Mouse (Mus musculus) granulocyte monocyte progenitor cell, adult 5-6 weeks (primary cell): ENCODE measurements around the gene Psen2. TPM values are rescaled to one million over a fixed set of nuclear protein-coding genes. Genes with fewer than 3 reads are reported as not detected.
A peak's percentile ranks its signal among the peaks of the same experiment; 100 is the strongest.

ENCODE experiments used
- ATAC-seq: replicated peaks from 2 replicates; pipeline ENCODE4 v1.8.0; 2016; ENCODE audit warnings: mild to moderate bottlenecking, moderate TSS enrichment, inconsistent platforms; ENCODE audit not compliant: poor library complexity, severe bottlenecking
- total RNA-seq, 2 experiments: library from RNA; stranded (forward) in 1 of 2; stranded (reverse) in 1 of 2; fragments of 200-712, 200-1000 nt in 1 of 2; fragments of >200 nt in 1 of 2; fragmentation: Nextera tagmentation in 1 of 2; gene quantifications; 2 replicates each; pipeline ENCODE4 v1.2.3; 2014 to 2017

Gene Psen2
- total RNA-seq, 2 experiments from 2014 or later, result 24.5 to 25.5 TPM

DNA sequence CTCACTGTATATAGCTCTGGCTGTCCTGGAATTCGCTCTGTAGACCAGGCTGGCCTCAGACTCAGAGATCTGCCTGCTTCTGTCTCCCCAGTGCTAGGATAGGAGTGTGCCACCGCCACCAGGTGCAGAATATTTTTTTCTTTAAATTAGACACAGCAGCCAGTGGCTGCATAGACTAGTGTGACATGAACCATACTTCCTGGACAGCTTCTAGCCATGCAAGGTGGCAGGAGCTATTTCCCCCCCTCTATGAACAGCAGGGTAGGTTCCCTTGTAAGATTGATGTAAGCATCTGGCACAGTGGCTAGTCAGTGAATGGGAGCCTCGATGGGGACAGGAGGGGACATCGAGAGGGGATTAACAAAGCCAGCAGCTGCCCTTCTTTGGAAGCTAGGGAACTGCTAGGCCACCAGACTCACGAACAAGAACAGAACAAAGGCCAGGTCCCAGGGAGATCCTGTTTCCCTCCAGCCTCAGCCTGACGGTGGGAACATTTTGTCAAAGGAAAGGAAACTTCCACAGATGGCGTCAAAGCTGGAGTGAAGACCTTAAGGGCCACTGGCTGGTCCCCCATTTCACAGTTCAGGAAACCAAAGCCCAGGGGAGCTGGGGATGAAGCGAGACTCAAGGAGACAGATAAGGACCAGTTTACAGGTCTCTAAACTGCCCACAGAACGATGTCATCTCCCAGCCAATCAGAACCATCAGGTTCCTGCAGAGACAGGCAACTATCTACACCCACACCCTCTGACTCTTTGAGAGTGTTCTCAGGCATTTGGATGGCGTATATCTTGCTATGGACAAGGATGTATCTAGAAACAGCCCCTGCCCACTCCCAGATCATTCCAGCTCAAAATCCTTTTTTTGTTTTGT lies 11.8 kb downstream of the Psen2 start:
- ATAC-seq, result no peak

DNA sequence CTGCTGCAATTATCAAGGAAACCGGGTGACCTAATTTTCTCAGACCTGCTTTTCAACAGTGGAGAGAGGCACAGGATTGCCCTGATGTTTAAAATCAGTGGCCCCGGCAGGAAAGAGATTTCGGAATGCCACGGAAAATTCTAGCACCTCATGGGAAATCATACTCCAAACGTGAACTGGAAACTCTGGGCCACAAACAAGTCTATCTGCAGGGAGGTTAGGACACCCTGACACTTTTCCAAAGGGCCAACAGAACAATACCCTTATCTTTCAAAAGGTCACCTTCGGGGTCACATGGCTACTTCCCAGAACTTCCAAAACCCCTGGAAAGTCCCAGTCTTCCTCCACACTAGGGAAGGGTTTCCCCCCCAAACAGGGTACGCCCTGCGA lies 12.8 kb downstream of the Psen2 start:
- no peak for ATAC-seq

DNA sequence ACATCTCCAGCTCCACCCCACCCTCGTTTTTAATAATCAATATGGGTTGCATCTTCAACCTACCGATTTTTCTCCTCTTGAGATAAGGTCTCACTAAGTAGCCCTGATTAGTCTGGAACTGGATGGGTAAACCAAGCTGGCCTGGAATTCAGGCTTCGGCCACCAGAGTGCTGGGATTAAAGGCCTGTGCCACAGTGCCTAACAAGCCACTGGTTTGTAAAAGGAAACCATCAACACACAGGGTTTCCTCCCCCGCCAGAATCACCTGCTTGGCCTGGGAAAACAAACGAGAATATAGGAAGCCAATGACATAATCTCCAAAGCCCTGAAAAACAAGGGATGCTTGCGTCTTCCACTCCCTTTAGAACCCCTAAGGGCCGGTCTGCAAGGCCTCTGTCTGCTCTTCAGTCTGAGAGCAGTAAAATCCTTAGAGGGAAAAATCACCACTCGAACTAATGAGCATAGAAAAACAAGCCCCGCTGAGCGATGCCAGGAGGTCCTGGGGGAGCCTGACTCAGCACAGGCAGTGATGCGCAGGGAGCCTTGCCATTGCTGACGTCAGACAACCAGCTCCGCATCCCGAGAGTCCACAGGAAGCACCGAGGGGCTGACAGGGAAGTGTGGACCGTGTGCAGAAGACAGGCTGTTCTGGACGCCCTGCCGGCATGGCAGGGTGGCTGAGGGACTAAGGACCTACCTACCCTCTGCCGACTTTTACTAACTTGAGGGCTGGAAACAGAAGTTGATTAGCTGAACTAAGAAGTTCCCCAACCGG lies 13.4 kb downstream of the Psen2 start:
- peak; percentile 90 for ATAC-seq

DNA sequence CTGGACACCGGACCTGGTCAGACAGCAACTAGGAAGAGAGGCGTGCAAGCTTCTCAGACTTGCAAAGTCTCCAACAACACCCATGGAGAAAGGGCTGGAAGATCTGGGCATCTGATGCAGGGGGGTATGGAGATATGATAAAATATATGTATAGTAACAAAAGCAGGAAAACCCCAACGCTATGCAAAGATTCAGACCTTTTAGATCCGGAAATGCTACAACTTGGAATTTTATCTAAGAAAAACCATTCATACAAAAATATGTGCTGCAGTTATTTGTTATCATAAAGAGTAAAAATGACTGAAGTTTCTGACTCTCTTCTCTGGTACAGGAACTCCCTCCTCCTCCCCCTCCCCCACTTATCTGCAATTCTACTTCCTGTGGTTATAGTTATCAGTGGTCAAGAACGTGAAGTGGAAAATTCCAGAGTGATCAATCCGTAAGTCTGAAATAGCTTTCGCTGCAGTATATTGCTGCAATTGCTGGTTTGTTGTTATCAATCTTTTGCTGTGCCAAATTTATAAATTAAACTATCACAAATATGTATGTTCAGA lies 14.6 kb downstream of the Psen2 start:
- ATAC-seq, result no peak

DNA sequence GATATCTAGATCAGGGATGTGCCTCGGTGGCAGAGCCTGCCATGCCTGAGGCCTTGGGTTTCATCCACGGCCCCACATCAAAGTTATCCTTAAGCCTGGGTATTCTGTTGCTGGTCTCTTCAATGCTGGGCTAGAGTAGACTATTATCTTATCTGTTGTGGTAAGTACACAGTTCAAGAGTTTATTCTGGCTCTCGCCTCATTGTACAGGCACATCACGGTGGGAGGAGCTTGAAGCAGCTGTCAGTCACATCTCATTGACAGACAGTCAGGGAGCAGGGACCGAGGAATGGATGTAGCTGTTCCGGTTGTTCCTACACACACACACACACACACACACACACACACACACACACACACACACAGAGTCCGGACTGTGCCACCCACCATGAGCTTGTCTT lies 15.3 kb downstream of the Psen2 start:
- no peak for ATAC-seq

DNA sequence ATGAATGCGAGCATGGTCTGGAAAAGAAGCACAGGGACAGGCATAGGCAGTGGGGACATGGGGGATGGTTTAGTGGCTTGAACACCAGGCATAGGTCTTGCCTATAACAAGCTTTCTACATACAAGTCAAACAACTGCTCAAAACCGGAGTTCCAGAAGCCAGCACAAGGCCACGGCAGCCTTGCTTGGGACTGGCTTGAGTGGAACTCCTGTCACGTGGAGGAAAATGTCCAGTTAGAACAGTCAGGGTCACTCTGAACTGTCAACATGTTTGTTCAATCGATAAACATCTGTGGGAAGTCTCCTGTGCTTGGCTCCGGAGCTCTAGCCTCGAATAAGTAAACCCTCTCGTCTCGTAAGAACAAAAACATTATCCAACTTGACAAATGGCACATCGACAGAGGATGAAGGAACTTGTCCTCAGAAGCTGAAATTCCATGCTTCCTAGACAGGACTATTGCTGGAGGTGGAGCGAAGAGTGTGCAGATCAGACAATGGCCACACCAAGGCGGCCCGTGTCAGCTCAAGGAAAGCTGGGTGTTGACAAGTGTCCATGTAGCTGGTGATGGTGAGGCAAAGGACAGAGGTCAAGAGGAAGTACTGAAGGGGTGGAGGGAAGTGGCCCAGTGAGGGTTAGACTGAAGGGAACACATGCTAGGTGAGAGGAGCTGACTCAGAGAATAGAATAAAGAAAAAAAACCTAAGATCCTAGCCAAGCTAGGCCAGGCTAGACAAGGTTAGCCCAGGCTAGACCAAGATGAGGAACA lies 17.3 kb downstream of the Psen2 start:
- ATAC-seq, result no peak

DNA sequence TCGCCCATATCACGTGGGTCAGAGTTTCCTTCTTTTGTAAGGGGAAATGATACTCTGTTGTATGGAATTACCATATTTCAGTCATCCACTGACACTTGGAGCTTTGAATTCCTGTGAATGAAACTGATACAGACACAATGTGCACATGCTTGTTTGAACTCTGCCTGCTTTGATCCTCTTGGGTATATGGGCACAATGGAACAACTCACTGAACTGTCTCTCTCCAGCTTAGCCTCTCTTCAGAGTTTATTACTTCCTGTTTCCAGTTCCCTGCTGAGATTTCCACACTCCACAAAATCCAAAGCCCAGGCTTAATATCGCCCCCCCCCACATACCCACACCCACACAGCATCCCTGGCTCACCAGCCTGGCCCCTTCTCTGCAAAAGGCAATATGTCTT lies 31.5 kb downstream of the Psen2 start:
- peak; percentile 32 for ATAC-seq

DNA sequence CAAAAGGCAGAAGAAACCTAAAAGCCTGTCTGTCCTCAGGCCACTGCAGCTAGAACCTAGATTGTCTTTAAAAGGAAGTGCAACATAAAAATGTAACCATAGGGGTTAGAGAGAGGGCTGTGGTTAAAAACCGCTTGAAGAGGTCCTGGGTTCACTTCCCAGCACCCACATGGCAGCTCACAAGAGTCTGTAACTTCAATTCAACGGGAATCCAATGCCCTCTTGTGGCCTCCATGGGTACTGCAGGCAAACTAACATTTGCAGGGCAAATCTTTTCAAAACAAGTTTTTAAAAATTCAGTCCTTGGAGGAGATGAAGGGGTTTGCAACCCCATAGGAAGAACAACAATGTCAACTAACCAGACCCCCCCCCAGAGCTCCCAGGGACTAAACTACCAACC lies 32.7 kb downstream of the Psen2 start:
- peak; percentile 15; the same call in 1 of the 2 replicates for ATAC-seq

DNA sequence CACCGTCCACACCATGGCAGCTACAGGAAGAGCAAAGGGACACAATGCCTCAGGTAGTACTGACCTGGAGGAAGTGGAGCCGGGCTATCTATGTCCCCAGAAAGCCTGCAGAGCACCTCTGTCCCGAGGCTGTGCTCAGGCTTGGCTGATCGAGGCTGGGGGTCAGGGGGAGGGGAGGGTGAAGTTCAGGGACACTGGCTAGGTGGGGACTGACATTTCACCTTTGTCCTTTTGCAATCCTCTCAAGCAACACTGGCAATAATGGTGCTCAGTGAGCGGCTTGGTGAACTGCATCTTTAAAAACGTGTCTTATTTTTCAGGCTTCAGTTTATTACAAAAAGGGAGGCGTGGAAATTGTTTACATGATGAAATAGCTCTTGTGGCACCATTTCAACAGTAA lies 33.3 kb downstream of the Psen2 start:
- ATAC-seq, result no peak

DNA sequence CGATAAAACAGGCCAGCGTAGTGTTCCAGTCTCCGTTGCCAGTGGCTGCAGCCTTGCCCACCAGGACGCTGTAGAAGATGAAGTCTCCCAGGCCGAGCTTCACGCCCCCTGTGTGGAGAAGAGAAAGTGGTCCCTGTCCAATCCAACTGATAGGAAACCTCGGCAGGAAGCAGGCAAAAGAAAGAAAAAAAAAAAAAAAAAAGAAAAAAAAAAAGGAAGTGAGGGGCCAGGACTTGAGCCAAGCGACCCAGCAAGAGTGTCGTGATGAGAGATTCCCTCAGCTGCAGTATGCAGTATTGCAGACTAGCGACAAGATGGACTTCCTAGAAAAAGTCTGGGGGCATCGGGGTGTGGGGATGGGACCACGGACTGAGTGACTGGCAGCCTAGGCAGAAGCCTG lies 34.4 kb downstream of the Psen2 start:
- peak; percentile 17; the same call in 1 of the 2 replicates for ATAC-seq

DNA sequence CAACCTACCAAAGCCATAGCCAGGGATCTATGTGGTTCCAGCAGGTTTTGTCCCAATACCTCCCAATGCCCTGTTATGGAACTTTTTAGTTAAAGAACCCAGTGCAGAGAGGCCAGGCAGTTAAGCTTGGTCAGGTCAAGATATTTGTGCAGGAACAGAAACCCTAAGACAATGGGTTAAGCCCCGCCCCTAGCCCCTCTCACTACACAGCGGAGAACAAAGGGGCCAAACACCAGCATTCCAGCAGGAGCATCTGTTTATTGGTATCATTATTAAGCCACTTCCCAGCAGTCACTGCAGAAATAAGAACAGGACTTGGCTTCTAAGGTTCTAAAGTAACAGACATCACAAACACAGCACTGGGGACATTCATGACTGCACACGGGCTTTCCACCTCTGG lies 36.5 kb downstream of the Psen2 start:
- ATAC-seq, result no peak

DNA sequence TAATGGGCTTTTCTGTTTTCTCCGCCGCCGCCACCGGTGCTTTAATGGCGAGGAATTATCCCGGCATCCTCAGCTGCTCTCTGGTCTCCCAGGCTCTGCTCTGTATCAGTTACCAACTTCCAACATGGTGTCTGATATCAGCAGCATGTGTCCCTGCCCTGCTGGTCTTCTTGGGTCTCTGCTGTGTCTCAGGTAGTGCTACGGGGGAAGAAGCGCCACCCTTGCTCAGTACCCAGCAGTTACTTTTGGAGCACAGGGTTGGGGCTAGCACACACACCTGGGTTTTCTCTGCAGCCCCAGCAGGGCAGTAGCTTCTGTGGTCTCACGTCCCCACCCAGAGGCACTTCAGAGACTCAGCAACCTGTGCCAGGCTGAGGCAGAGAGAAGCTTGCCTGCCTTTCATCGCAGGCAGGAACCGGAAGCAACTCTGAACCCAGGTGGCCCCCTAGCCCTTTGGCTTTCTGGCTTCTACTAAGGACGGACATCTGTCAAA lies 37.0 kb downstream of the Psen2 start:
- ATAC-seq, result peak; percentile 29; the same call in 1 of the 2 replicates

DNA sequence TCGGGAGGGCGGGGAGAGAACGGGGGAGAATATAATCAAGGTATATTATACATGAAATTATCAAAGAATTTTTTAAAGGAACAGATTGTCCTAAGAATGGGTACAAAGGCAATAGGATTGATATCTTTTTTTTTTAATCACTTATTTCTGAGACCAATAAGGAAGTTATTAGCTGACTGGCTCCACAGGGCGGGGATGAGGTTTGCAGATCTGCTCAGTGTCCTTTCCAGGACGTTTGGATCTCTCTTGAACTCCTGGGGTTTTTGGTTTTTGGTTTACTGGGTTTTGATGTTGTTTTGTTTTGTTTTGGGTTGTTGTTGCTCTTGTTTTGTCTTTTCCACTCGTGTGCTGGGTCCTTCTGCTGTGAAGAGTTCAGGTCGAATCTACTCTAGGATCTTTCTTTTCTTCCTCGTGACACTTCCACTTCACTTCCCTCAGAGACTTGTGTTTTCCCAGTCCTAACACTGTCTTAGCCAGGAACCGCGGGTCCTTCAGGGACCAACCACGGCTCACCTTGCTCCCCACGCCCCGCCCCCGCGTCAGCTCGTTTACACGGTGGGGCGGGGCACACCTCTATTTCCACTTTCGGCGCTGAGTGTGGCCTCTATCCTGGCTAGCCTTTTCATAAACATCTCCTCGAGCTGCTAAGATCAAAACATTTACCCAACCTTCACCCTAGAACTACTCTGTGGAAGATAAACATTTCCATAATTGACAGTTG lies 37.6 kb downstream of the Psen2 start:
- ATAC-seq, result peak; percentile 76

DNA sequence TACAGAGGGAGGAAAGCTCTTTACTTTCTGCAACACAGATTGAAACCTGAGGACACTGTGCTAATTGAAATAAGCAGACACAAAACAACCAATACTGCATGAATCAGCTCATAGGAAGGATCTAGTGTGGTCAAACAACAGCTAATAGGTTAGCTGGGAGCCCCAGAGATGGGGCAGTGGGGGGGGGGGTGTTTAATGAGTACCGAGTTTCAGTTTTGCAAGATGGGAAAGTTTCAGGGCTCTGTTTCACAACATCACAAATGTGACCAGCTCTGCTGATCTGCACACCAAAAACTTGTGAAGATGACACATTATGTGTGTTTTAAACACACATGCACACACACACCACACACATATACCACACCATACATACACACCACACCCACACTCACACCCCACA lies 41.2 kb downstream of the Psen2 start:
- ATAC-seq, result peak; percentile 52

DNA sequence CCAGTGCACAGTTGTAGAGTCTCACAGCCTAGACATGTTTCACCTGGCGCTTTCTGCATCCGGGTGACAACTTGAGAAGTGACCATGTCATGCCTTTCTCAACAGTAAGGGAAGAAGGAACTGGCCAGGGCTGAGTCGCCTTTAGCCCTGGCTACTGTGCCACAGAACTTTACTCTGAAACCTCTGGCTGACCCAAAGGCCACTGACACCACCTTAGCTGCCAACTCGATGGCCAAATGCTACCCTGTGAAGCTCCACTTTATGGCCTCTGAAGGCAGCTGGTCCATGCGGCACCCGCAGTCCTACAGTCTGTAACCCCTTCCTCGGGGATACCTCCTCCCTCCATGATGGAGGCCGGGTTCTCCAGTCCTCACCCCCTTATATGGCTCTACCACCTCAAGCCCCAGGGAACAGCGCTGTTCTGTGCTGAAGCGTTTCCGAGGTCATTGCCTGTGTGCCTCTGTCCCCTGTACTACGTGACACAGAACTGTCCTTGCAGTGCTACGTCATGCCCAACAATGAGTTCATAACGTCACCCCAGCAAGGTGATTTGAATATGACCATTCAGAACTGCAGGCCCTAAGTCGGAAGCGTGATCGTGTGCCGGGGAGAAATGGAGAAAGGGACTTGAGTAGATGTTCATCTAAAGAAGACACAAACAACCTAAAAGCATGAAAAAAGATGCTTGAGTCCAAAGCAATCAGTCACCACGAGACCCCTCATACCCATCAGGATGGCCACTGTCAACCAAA lies 42.3 kb downstream of the Psen2 start:
- no peak for ATAC-seq

DNA sequence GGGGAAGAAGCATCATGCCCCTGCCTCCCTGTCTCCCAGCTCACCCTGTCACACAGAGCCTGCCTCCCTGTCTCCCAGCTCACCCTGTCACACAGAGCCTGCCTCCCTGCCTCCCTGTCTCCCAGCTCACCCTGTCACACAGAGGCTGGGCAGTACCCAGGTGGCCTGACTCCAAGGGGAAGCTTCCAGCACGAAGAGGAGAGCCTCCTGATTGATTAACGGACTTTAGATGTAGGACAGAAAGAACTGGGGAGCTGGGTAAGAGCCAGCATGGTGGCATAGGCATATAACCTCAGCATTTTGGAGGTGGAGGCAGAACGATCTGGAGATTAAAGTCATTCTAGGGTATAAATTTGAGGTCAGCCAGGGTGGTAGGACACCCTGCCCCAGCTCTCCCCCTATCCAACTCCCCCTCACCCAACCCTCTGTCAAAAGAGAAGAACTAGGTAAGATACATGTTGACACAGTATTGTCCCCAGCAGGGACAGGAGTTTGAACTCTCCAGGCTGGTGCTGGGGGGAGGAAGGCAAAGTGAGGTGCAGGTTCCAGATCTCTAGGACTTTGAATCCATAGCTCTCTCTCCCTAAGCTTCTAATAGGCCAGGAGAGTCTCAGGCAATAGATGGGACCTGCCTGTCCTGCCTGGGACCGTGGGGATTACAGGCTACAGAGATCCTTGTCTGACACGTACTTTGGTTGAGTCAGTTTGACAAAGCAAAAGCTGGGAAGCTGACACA lies 46.5 kb downstream of the Psen2 start:
- ATAC-seq, result no peak

DNA sequence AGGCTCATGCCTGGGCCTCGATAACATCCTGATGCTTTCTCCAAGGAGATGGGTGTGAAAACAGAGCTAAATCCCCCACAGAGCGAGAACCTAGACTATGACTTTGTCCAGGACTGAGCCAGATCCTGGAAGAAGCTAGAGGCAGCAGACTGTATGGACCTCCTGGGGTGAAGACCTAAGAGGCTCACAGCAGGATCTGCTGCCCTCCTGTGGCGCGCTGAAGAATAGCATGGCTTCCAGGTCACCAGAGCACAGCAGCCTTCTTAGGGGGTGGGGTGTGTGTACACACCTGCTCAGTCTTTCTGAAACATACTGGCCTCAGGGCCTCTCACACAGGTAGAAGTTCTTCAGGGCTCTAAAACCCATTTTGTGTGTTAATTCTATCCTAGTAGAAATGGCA lies 48.2 kb downstream of the Psen2 start:
- peak; percentile 93 for ATAC-seq

DNA sequence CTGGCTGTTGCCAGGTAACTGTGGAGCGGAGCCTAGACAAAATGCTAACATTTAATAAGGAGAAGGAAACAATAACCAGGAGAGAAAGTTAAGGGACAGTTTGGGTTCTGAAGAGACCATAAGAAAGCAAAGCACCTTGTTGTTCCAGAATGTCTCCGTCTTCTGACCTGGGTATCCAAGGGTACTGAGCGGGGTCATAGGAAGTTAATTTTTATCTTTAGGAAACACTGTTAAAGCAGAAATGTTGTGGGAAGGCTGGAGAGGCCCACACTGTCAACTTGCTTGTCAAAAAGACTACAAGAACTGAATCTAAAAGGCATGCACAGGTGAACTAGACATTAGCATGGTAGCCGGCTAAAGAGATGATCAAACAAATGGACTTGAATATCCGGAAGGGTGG lies 50.3 kb downstream of the Psen2 start:
- ATAC-seq, result no peak
